Mouse (Mus musculus) thymus, adult 2 months (tissue): Measurements from ENCODE around the gene Mrvi1. TPM values are rescaled to one million over a fixed set of nuclear protein-coding genes. Genes with fewer than 3 reads are reported as not detected.

Experiments
- DNase-seq: peaks from one replicate; pipeline ENCODE4 v3.0.0; 2021
- H3K27ac ChIP-seq: fragments of 200-500 bp; 2 replicates; pipeline ENCODE4 v1.5.1; 2012; ENCODE audit warnings: low read length, control low read depth; ENCODE audit not compliant: control insufficient read depth, insufficient read depth
- H3K27me3 ChIP-seq: fragments of 200-500 bp; 2 replicates; pipeline ENCODE4 v1.6.1; 2012; ENCODE audit warnings: mild to moderate bottlenecking, low read length, moderate library complexity, mixed read lengths; ENCODE audit not compliant: control insufficient read depth, insufficient read depth
- H3K36me3 ChIP-seq: fragments of 200-500 bp; 2 replicates; pipeline ENCODE4 v1.6.1; 2012; ENCODE audit warnings: mild to moderate bottlenecking, low read length, moderate library complexity; ENCODE audit not compliant: control insufficient read depth, insufficient read depth
- H3K4me1 ChIP-seq: fragments of 200-500 bp; replicated peaks from 2 replicates; pipeline ENCODE4 v1.6.1; 2012; ENCODE audit warnings: low read length; ENCODE audit not compliant: control insufficient read depth, insufficient read depth
- H3K4me3 ChIP-seq: fragments of 200-500 bp; 2 replicates; pipeline ENCODE4 v1.5.1; 2012; ENCODE audit warnings: mild to moderate bottlenecking, low read length, control low read depth, moderate library complexity; ENCODE audit not compliant: control insufficient read depth, insufficient read depth
- CTCF ChIP-seq: fragments of 200-500 bp; IDR thresholded peaks from 2 replicates; pipeline ENCODE4 v1.5.1; 2012; ENCODE audit warnings: mild to moderate bottlenecking, control low read depth, low read length, moderate library complexity, borderline replicate concordance; ENCODE audit not compliant: control insufficient read depth, poor library complexity, insufficient read depth; ENCODE audit errors: extremely low read depth
- POLR2A ChIP-seq: fragments of 200-500 bp; IDR thresholded peaks from 2 replicates; pipeline ENCODE4 v1.6.1; 2012; ENCODE audit warnings: mild to moderate bottlenecking, low read length, control low read depth, moderate library complexity; ENCODE audit not compliant: control insufficient read depth, poor library complexity, insufficient read depth; ENCODE audit errors: extremely low read depth
- WGBS: fragments of 180-500 bp; shearing (Covaris S2); methylation state at CpG from one replicate; pipeline ENCODE4 v1.1.7; 2018; 5-methylcytosine and 5-hydroxymethylcytosine counted together
- polyA plus RNA-seq: library from polyadenylated mRNA; depleted of rRNA; stranded (reverse); fragments of >200 nt; gene quantifications from 2 replicates; pipeline ENCODE4 v1.2.3, GENCODE M21; 2012; rRNA removed

Mrvi1 gene
- polyA plus RNA-seq, 1 experiment = 3.2 TPM

DNA sequence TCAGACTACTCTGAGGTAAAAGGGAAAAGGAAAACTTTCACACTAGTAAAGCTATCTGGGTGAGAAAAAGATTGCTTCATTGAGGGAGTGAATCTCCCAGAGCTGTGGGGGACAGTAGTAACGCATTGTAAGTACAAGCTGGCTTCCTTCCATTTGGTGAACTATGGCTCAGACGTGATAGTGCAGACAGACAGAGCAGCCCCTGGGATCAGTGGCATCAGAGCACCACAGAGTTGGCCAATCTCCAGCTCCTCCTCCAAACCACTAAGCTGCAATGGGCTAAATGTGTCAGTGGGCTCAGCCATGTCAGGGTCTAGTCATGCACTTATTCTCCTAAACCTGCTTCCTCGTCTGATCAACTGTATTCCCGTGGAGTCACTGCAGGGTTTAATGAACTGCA lies 158.7 kb downstream of the Mrvi1 start:
- Histone ChIP-seq H3K27ac (no peak overlapping the region), H3K27me3 (no peaks in the 10 kb centered on the region), H3K4me3 (no peak overlapping the region), H3K36me3 (peaks cover 14% of the 10 kb centered on the region), H3K4me1 (peaks cover 8% of the 10 kb centered on the region)
- 35% methylated on average over 4 of the region's 4 CpGs for WGBS
- no peak for DNase-seq
- TF ChIP-seq CTCF = no peak
- no peak for TF ChIP-seq POLR2A

DNA sequence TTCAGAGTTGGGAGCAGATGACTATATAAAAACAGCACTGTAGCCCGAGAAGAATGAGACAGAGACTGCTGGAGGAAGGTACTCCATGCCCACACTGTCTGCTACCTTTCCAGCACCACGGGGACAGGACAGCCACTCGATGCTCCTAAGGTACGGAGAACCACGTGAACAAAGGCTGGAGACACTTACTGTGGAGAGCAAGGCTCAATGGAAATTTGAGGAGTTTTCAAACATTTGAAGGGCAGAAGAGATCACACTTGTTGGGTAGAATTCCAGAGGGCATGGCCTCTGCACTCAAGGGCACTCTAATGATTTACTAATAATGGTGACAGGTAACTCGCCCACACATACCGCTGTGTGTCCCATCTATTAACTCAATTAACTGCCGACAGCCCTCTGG lies 159.2 kb downstream of the Mrvi1 start:
- Histone ChIP-seq H3K27ac (no peak overlapping the region), H3K27me3 (no peaks in the 10 kb centered on the region), H3K4me1 (peaks cover 8% of the 10 kb centered on the region), H3K4me3 (no peak overlapping the region), H3K36me3 (peaks cover 14% of the 10 kb centered on the region)
- 90% methylated on average over 8 of the region's 8 CpGs for WGBS
- TF ChIP-seq CTCF (no peak), POLR2A (no peak)
- DNase-seq = no peak

DNA sequence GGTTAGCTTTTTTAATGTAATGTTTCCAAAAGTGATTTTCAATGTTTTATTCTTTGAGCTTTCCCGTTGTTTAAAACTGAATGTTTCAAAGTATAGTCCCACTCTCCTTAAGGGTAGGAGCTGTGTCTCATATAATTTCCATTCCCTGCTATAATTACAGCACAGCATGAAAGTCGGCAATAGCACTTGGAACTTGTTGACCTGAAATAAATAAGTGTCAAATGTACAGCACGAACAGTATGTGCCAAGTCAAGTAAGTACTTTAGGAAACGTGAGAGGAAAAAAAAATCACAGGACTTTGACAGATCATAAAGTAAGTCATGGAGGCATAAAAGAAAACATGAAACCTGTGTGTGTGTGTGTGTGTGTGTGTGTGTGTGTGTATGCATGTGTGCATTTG lies 160.2 kb downstream of the Mrvi1 start:
- Histone ChIP-seq H3K27ac (no peak overlapping the region), H3K4me3 (no peak overlapping the region), H3K27me3 (no peaks in the 10 kb centered on the region), H3K36me3 (peaks cover 14% of the 10 kb centered on the region), H3K4me1 (peaks cover 8% of the 10 kb centered on the region)
- WGBS = 94% methylated on average over 4 of the region's 4 CpGs
- TF ChIP-seq CTCF (no peak), POLR2A (no peak)
- DNase-seq = no peak

DNA sequence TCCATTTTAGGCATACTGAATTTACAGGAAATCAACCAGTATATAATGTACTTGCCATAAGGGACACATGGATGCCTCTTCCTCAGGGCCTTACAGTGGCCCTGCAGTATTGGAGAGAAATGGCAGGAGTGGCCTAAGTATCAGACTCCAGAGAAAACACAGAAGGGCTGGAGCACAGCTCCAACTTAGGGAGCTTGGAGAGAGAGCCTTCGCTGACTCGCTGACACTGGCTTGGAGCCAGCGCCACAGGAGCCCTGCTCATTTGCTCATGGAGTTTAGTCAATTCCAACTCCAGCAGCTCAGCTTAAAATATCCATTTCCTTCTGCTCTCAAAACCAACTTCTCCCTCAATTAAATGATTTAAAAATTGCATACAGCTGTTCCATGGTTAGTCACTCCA lies 160.6 kb downstream of the Mrvi1 start:
- no peak for DNase-seq
- Histone ChIP-seq H3K27ac (no peak overlapping the region), H3K27me3 (no peaks in the 10 kb centered on the region), H3K4me3 (no peak overlapping the region), H3K4me1 (peaks cover 8% of the 10 kb centered on the region), H3K36me3 (peaks cover 14% of the 10 kb centered on the region)
- TF ChIP-seq CTCF (no peak), POLR2A (no peak)
- WGBS = 94% methylated on average over 3 of the region's 3 CpGs

DNA sequence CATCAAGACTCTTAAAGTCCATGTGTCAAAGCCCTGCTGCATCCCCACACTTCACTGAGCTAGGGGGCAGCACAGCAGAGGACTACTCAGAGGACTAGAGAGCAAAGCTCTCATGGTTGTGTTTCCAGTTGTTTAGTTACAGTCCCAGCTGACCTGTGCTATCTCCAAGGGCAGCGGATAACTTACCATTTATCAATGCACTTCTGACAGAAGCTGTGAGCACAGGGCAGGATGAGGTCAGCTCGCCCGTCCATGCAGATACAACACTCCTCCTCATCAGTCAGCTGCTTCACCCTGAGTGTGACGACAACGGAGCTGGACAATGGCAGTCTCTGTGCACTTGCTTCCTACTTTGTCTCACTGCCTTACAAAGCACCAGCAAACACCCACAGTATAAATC lies 161.2 kb downstream of the Mrvi1 start:
- no peak overlapping the region for H3K4me3 ChIP-seq
- H3K4me1 ChIP-seq = peaks cover 8% of the 10 kb centered on the region
- H3K27ac ChIP-seq = no peak overlapping the region
- no peak for TF ChIP-seq CTCF
- no peak for TF ChIP-seq POLR2A
- H3K36me3 ChIP-seq = peaks cover 14% of the 10 kb centered on the region
- no peak for DNase-seq
- H3K27me3 ChIP-seq = no peaks in the 10 kb centered on the region
- WGBS = 98% methylated on average over 5 of the region's 5 CpGs

DNA sequence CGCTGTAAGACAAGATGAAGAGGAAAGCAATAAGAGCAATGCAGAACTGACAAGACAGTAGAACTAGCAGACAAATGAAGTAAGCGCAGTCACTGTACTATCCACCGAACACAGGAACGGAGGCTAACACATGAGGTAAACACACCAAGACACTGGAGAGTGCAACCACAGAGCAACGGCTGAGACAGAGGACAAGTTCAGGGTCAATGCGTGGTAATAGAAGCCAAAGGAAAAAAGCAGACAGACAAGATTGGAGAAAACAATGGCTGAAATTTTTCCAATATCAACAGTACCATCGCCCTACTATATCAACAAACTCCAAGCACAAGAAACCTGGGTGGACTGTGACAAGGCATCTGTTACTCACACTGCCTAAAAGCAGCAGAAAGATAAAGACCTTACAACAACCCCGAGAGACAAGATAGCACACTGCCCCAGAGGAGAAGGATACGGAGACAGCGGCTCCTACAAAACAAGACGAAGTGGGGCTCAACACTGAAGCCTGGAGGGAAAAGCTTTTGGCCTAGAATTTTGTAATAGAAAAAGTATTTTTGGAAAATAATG lies 163.4 kb downstream of the Mrvi1 start:
- H3K27me3 ChIP-seq = no peaks in the 10 kb centered on the region
- WGBS = 95% methylated on average over 11 of the region's 11 CpGs

More for the DNA sequence above, 163.4 kb downstream of the Mrvi1 start:
- H3K27ac ChIP-seq = no peak overlapping the region
- TF ChIP-seq POLR2A (no peak), CTCF (no peak)
- H3K4me3 ChIP-seq = no peak overlapping the region
- peaks cover 4% of the 10 kb centered on the region for H3K36me3 ChIP-seq
- no peak for DNase-seq
- H3K4me1 ChIP-seq = no peaks in the 10 kb centered on the region

Other genes with a start within 250 kb of the Mrvi1 start
- gene Ampd3, start 214.3 kb downstream of the Mrvi1 start, polyA plus RNA-seq = 6.8 and 9.8 TPM in 2 replicates
- 14.8 and 16.6 TPM in 2 replicates for gene Rnf141, start 138.0 kb downstream of the Mrvi1 start, polyA plus RNA-seq
- gene Lyve1, start 119.2 kb downstream of the Mrvi1 start, polyA plus RNA-seq = 3.1 and 3.4 TPM in 2 replicates
- 16.2 and 16.7 TPM in 2 replicates for gene Ctr9, start 46.5 kb upstream of the Mrvi1 start, polyA plus RNA-seq
- gene Eif4g2, start 100.6 kb upstream of the Mrvi1 start, polyA plus RNA-seq = 128 and 152 TPM in 2 replicates